Mouse (Mus musculus) lung, postnatal 0 days (tissue): ENCODE measurements around the gene Tnnt2.

Experiments used
- CTCF ChIP-seq: IDR thresholded peaks from 2 replicates; pipeline ENCODE4 v1.5.1; 2016; ENCODE audit warnings: antibody characterized with exemption, mild to moderate bottlenecking
- EP300 ChIP-seq: IDR thresholded peaks from 2 replicates; pipeline ENCODE4 v1.6.1; 2016; ENCODE audit warnings: antibody characterized with exemption, mild to moderate bottlenecking, control low read depth

GRCm38 (mm10) chr1:135840675-135841395 lies 4.7 kb downstream of the Tnnt2 start:
- no peak for TF ChIP-seq CTCF
- TF ChIP-seq EP300, result no peak
